Mouse (Mus musculus): ENCODE measurements around the gene Tmem86a.

GRCm38 (mm10) chr7:47080868-47081267, 30.5 kb downstream of the Tmem86a start:
- TF ChIP-seq CTCF (IDR thresholded peaks at IDR 0.05; ENCODE audit: borderline replicate concordance, insufficient read depth, low read depth, low read length) (no peak), POLR2A (IDR thresholded peaks at IDR 0.05; ENCODE audit: borderline replicate concordance, insufficient read depth, low read length) (no peak)
